Mouse (Mus musculus): Measurements from ENCODE around the gene Vmn1r28.
"Not testable (repeated sequence)": the region's sequence is repeated elsewhere in the genome, so short reads cannot be mapped to it uniquely, and the experiment has no call there.

Vmn1r28 gene

GRCm38 (mm10) chr6:58261737-58262136, at the start of gene Vmn1r28:
Vmn1r28 (plus strand) TSS chr6:58262037.
- no peak for DNase-seq (ENCODE audit: low read depth)

- DNase-seq (ENCODE audit: low read depth): no peak
Observed at GRCm38 (mm10) chr6:58216119-58216518, 45.7 kb upstream of the Vmn1r28 start.

GRCm38 (mm10) chr6:58218721-58219120, 43.1 kb upstream of the Vmn1r28 start, which contains the start of gene Vmn1r27:
Vmn1r27 (minus strand) TSS chr6:58218821.
- no peak for DNase-seq (ENCODE audit: low read depth)

- not testable (repeated sequence) for DNase-seq (ENCODE audit: low read depth)
Observed at GRCm38 (mm10) chr6:58279661-58280060, 17.8 kb downstream of the Vmn1r28 start.

GRCm38 (mm10) chr6:58292201-58292600, 30.4 kb downstream of the Vmn1r28 start:
- DNase-seq (ENCODE audit: low read depth): no peak

GRCm38 (mm10) chr6:58298511-58298910, 36.7 kb downstream of the Vmn1r28 start:
- DNase-seq (ENCODE audit: low read depth): not testable (repeated sequence)

GRCm38 (mm10) chr6:58301249-58301648, 39.4 kb downstream of the Vmn1r28 start, which contains the start of gene Vmn1r29:
Vmn1r29 (plus strand) TSS chr6:58301549.
- DNase-seq (ENCODE audit: low read depth): no peak
